Mouse (Mus musculus) midbrain, embryonic 12.5 days (tissue): ENCODE measurements at regions not wholly inside any gene's neighbourhood (a gene's known extent, or its start where the extent isn't known, plus 50 kb on each side); places are given as distances from the start of the nearest gene placed in this dataset.

Experiments used
- ATAC-seq: fragments of 200-750 bp; cut with Nextera tagmentation; 2 replicates; pipeline ENCODE4 v1.8.0; 2017; ENCODE audit warnings: low read depth, moderate TSS enrichment, moderate library complexity; ENCODE audit not compliant: low FRiP score
- H3K27ac ChIP-seq: fragments of 300-500 bp; sonication (generic); replicated peaks from 2 replicates; pipeline ENCODE4 v1.5.1; 2016; ENCODE audit warnings: mild to moderate bottlenecking
- H3K27me3 ChIP-seq: fragments of 300-500 bp; sonication (generic); 2 replicates; pipeline ENCODE4 v1.6.1; 2016; ENCODE audit warnings: mild to moderate bottlenecking
- H3K36me3 ChIP-seq: fragments of 300-500 bp; sonication (generic); 2 replicates; pipeline ENCODE4 v1.6.1; 2016
- H3K4me1 ChIP-seq: fragments of 300-500 bp; sonication (generic); 2 replicates; pipeline ENCODE4 v1.6.1; 2016
- H3K4me2 ChIP-seq: fragments of 300-500 bp; sonication (generic); replicated peaks from 2 replicates; pipeline ENCODE4 v1.6.1; 2016; ENCODE audit warnings: mild to moderate bottlenecking, moderate library complexity
- H3K4me3 ChIP-seq: fragments of 300-500 bp; sonication (generic); 2 replicates; pipeline ENCODE4 v1.5.1; 2016; ENCODE audit warnings: mild to moderate bottlenecking
- H3K9ac ChIP-seq: fragments of 300-500 bp; sonication (generic); replicated peaks from 2 replicates; pipeline ENCODE4 v1.6.1; 2016; ENCODE audit warnings: mild to moderate bottlenecking, moderate library complexity
- H3K9me3 ChIP-seq: fragments of 300-500 bp; sonication (generic); 2 replicates; pipeline ENCODE4 v1.6.1; 2016; ENCODE audit warnings: mild to moderate bottlenecking
- WGBS: fragments of 180-500 bp; shearing (Covaris S2); methylation state at CpG from one replicate; pipeline ENCODE4 v1.1.7; 2016; 5-methylcytosine and 5-hydroxymethylcytosine counted together

GRCm38 (mm10) chr12:47466740-47467139 is 648.0 kb upstream of the Nova1 start:
- no peak overlapping the region for H3K27ac ChIP-seq
- H3K9me3 ChIP-seq, result no peaks in the 10 kb centered on the region
- no peak overlapping the region for H3K4me3 ChIP-seq
- H3K4me1 ChIP-seq, result no peaks in the 10 kb centered on the region
- H3K27me3 ChIP-seq, result no peaks in the 10 kb centered on the region
- no peak overlapping the region for H3K4me2 ChIP-seq
- no peak overlapping the region for H3K9ac ChIP-seq
- ATAC-seq, result no peak
- 66% methylated on average over 1 of the region's 1 CpGs for WGBS
- no peaks in the 10 kb centered on the region for H3K36me3 ChIP-seq

- Histone ChIP-seq H3K9ac (no peak overlapping the region), H3K27ac (no peak overlapping the region), H3K36me3 (no peaks in the 10 kb centered on the region), H3K4me3 (no peak overlapping the region), H3K4me2 (no peak overlapping the region), H3K4me1 (no peaks in the 10 kb centered on the region), H3K9me3 (no peaks in the 10 kb centered on the region), H3K27me3 (no peaks in the 10 kb centered on the region)
- 0 out of 2 replicates have a peak, but pooled peaks have one; percentile 23 for ATAC-seq
- WGBS, result 76% methylated on average over 5 of the region's 5 CpGs
Measured at GRCm38 (mm10) chr12:47465924-47466323, 647.2 kb upstream of the Nova1 start.

- H3K27ac ChIP-seq, result no peak overlapping the region
- ATAC-seq, result no peak
Measured at GRCm38 (mm10) chr12:47431669-47432068, 612.9 kb upstream of the Nova1 start.

GRCm38 (mm10) chr12:47412251-47412650 is 593.5 kb upstream of the Nova1 start:
- Histone ChIP-seq H3K4me2 (no peak overlapping the region), H3K36me3 (no peaks in the 10 kb centered on the region), H3K4me1 (no peaks in the 10 kb centered on the region), H3K9me3 (no peaks in the 10 kb centered on the region), H3K27ac (no peak overlapping the region), H3K9ac (no peak overlapping the region), H3K27me3 (no peaks in the 10 kb centered on the region), H3K4me3 (no peak overlapping the region)
- ATAC-seq, result no peak
- 89% methylated on average over 4 of the region's 4 CpGs for WGBS

More at GRCm38 (mm10) chr12:47431669-47432068, 612.9 kb upstream of the Nova1 start:
- Histone ChIP-seq H3K27me3 (no peaks in the 10 kb centered on the region), H3K9ac (no peak overlapping the region), H3K4me3 (no peak overlapping the region), H3K36me3 (no peaks in the 10 kb centered on the region), H3K9me3 (no peaks in the 10 kb centered on the region), H3K4me2 (no peak overlapping the region), H3K4me1 (no peaks in the 10 kb centered on the region)
- WGBS, result 71% methylated on average over 1 of the region's 1 CpGs

- ATAC-seq, result no peak
- H3K27me3 ChIP-seq, result no peaks in the 10 kb centered on the region
- H3K9me3 ChIP-seq, result no peaks in the 10 kb centered on the region
- H3K4me1 ChIP-seq, result no peaks in the 10 kb centered on the region
- H3K4me3 ChIP-seq, result no peak overlapping the region
- WGBS, result 86% methylated on average over 2 of the region's 2 CpGs
- H3K36me3 ChIP-seq, result no peaks in the 10 kb centered on the region
- H3K4me2 ChIP-seq, result no peak overlapping the region
- H3K27ac ChIP-seq, result no peak overlapping the region
- no peak overlapping the region for H3K9ac ChIP-seq
Measured at GRCm38 (mm10) chr12:47406563-47406962, 587.8 kb upstream of the Nova1 start.

- WGBS, result 93% methylated on average over 2 of the region's 2 CpGs
- H3K9ac ChIP-seq, result no peak overlapping the region
- ATAC-seq, result no peak
- H3K4me3 ChIP-seq, result no peak overlapping the region
- H3K4me1 ChIP-seq, result no peaks in the 10 kb centered on the region
- no peak overlapping the region for H3K27ac ChIP-seq
- H3K36me3 ChIP-seq, result no peaks in the 10 kb centered on the region
- no peak overlapping the region for H3K4me2 ChIP-seq
- no peaks in the 10 kb centered on the region for H3K9me3 ChIP-seq
- H3K27me3 ChIP-seq, result no peaks in the 10 kb centered on the region
Measured at GRCm38 (mm10) chr12:47406131-47406530, 587.4 kb upstream of the Nova1 start.

- H3K4me3 ChIP-seq, result no peak overlapping the region
- no peak overlapping the region for H3K9ac ChIP-seq
- H3K4me2 ChIP-seq, result no peak overlapping the region
- no peaks in the 10 kb centered on the region for H3K27me3 ChIP-seq
- 96% methylated on average over 1 of the region's 1 CpGs for WGBS
- no peaks in the 10 kb centered on the region for H3K4me1 ChIP-seq
- ATAC-seq, result no peak
- no peaks in the 10 kb centered on the region for H3K9me3 ChIP-seq
- H3K27ac ChIP-seq, result no peak overlapping the region
- no peaks in the 10 kb centered on the region for H3K36me3 ChIP-seq
Measured at GRCm38 (mm10) chr12:47383225-47383624, 564.5 kb upstream of the Nova1 start.

- WGBS, result 90% methylated on average over 2 of the region's 2 CpGs
- Histone ChIP-seq H3K9me3 (no peaks in the 10 kb centered on the region), H3K4me3 (no peak overlapping the region), H3K9ac (no peak overlapping the region), H3K27me3 (no peaks in the 10 kb centered on the region), H3K4me2 (no peak overlapping the region), H3K4me1 (no peaks in the 10 kb centered on the region), H3K27ac (no peak overlapping the region), H3K36me3 (no peaks in the 10 kb centered on the region)
- no peak for ATAC-seq
Measured at GRCm38 (mm10) chr12:47353269-47353668, 534.5 kb upstream of the Nova1 start.

- no peak overlapping the region for H3K4me3 ChIP-seq
- H3K4me1 ChIP-seq, result no peaks in the 10 kb centered on the region
- H3K9me3 ChIP-seq, result no peaks in the 10 kb centered on the region
- H3K27me3 ChIP-seq, result no peaks in the 10 kb centered on the region
- 98% methylated on average over 1 of the region's 1 CpGs for WGBS
- H3K27ac ChIP-seq, result no peak overlapping the region
- H3K9ac ChIP-seq, result no peak overlapping the region
- H3K36me3 ChIP-seq, result no peaks in the 10 kb centered on the region
- no peak overlapping the region for H3K4me2 ChIP-seq
- no peak for ATAC-seq
Measured at GRCm38 (mm10) chr12:47351229-47351628, 532.5 kb upstream of the Nova1 start.

- Histone ChIP-seq H3K36me3 (no peaks in the 10 kb centered on the region), H3K9me3 (no peaks in the 10 kb centered on the region), H3K9ac (no peak overlapping the region), H3K27ac (no peak overlapping the region), H3K4me2 (no peak overlapping the region), H3K4me1 (no peaks in the 10 kb centered on the region), H3K27me3 (no peaks in the 10 kb centered on the region), H3K4me3 (no peak overlapping the region)
- ATAC-seq, result peak; percentile 80
- 16% methylated on average over 2 of the region's 2 CpGs for WGBS
Measured at GRCm38 (mm10) chr12:47313413-47313812, 494.7 kb upstream of the Nova1 start.

GRCm38 (mm10) chr12:47275904-47276303 is 457.2 kb upstream of the Nova1 start:
- no peaks in the 10 kb centered on the region for H3K27me3 ChIP-seq
- no peaks in the 10 kb centered on the region for H3K36me3 ChIP-seq
- no peak overlapping the region for H3K4me3 ChIP-seq
- no peaks in the 10 kb centered on the region for H3K9me3 ChIP-seq
- H3K9ac ChIP-seq, result no peak overlapping the region
- H3K4me2 ChIP-seq, result no peak overlapping the region
- no peak for ATAC-seq
- no peaks in the 10 kb centered on the region for H3K4me1 ChIP-seq
- H3K27ac ChIP-seq, result no peak overlapping the region
- 59% methylated on average over 3 of the region's 3 CpGs for WGBS

GRCm38 (mm10) chr12:47272309-47272708 is 453.6 kb upstream of the Nova1 start:
- Histone ChIP-seq H3K4me3 (no peak overlapping the region), H3K27me3 (no peaks in the 10 kb centered on the region), H3K27ac (no peak overlapping the region), H3K9me3 (no peaks in the 10 kb centered on the region), H3K4me2 (no peak overlapping the region), H3K4me1 (no peaks in the 10 kb centered on the region), H3K36me3 (no peaks in the 10 kb centered on the region), H3K9ac (no peak overlapping the region)
- ATAC-seq, result no peak
- WGBS, result 84% methylated on average over 2 of the region's 2 CpGs

- Histone ChIP-seq H3K27ac (no peak overlapping the region), H3K27me3 (no peaks in the 10 kb centered on the region), H3K4me3 (no peak overlapping the region), H3K4me2 (no peak overlapping the region), H3K9me3 (no peaks in the 10 kb centered on the region), H3K36me3 (no peaks in the 10 kb centered on the region), H3K4me1 (0 out of 2 replicates have a peak, but pooled peaks cover 5% of the 10 kb centered on the region), H3K9ac (no peak overlapping the region)
- 65% methylated on average over 1 of the region's 1 CpGs for WGBS
- no peak for ATAC-seq
Measured at GRCm38 (mm10) chr12:47264118-47264517, 445.4 kb upstream of the Nova1 start.
